Mouse (Mus musculus) olfactory bulb, adult 2 months (tissue): ENCODE measurements around the gene Fra10ac1. TPM values are rescaled to one million over a fixed set of nuclear protein-coding genes. Genes with fewer than 3 reads are reported as not detected.

Experiments used
- H3K27ac ChIP-seq: fragments of 200-500 bp; 2 replicates; pipeline ENCODE4 v1.5.1; 2012; ENCODE audit warnings: low read depth, low read length; ENCODE audit not compliant: insufficient read depth
- H3K4me1 ChIP-seq: fragments of 200-500 bp; 2 replicates; pipeline ENCODE4 v1.6.1; 2012; ENCODE audit warnings: low read length; ENCODE audit not compliant: control insufficient read depth, insufficient read depth
- H3K4me3 ChIP-seq: fragments of 200-500 bp; 2 replicates; pipeline ENCODE4 v1.5.1; 2012; ENCODE audit warnings: mild to moderate bottlenecking, low read depth, low read length, moderate library complexity; ENCODE audit not compliant: insufficient read depth
- CTCF ChIP-seq: fragments of 200-500 bp; IDR thresholded peaks from 2 replicates; pipeline ENCODE4 v1.5.1; 2012; ENCODE audit warnings: low read depth, mild to moderate bottlenecking, low read length, moderate library complexity; ENCODE audit not compliant: insufficient read depth
- POLR2A ChIP-seq: fragments of 200-500 bp; IDR thresholded peaks from 2 replicates; pipeline ENCODE4 v1.6.1; 2012; ENCODE audit warnings: mild to moderate bottlenecking, low read depth, low read length, moderate library complexity; ENCODE audit not compliant: insufficient read depth
- WGBS: fragments of 180-500 bp; shearing (Covaris S2); methylation state at CpG from one replicate; pipeline ENCODE4 v1.1.7; 2018; 5-methylcytosine and 5-hydroxymethylcytosine counted together
- polyA plus RNA-seq: library from polyadenylated mRNA; stranded (reverse); fragments of >200 nt; gene quantifications from 2 replicates; pipeline ENCODE4 v1.2.4, GENCODE M21; 2012; ENCODE audit warnings: low replicate concordance; ENCODE audit not compliant: missing spikeins, insufficient read depth, insufficient read length

Fra10ac1 gene
- polyA plus RNA-seq, 1 experiment: not detected

DNA sequence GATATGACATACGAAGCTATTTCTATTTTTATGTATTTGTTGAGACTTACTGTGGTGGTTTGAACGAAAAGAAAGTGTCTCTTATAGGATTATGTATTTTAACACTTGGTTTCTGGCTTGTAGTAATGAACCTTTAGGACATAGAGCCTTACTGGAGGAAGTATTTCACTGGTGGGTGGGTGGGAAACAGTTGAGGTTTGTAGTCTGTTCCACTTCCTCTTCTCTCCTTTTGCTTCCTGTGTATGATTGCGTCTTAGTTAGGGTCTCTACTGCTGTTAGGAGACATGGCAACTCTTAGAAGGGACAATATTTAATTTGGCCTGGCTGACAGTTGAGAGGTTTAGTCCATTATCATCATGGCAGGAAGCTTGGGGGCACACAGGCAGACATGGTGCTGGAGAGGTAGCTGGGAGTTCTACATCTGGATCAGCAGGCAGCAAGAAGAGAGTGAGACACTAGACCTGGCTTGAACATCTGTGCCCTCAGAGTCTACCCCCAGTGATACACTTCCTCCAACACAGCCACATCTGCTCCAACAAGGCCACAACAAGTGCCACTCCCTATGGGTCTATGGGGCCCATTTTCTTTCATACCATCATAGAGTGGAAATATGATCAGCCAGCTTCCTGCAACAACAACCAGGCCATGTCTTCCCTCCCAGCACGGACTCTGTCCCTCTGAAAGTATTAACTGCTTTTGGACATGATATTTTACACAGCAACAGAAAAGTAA, 80.2 kb downstream of the Fra10ac1 start:
- Histone ChIP-seq H3K4me3 (no peak overlapping the region), H3K27ac (no peak overlapping the region), H3K4me1 (no peaks in the 10 kb centered on the region)
- 79% methylated on average over 4 of the region's 4 CpGs for WGBS
- TF ChIP-seq POLR2A (no peak), CTCF (no peak)

Other genes with a start within 250 kb of the Fra10ac1 start
- not detected in 2 replicates for gene Myof, start 180.6 kb downstream of the Fra10ac1 start, polyA plus RNA-seq
- not detected in 2 replicates for gene Cep55, start 169.1 kb downstream of the Fra10ac1 start, polyA plus RNA-seq
- gene Ffar4, start 127.1 kb downstream of the Fra10ac1 start, polyA plus RNA-seq: not detected in 2 replicates
- not detected in 2 replicates for gene Rbp4, start 98.9 kb downstream of the Fra10ac1 start, polyA plus RNA-seq
- gene Pde6c, start 91.4 kb downstream of the Fra10ac1 start, polyA plus RNA-seq: not detected in 2 replicates
- gene Lgi1, start 40.4 kb upstream of the Fra10ac1 start, polyA plus RNA-seq: not detected in 2 replicates
- gene Slc35g1, start 171.8 kb upstream of the Fra10ac1 start, polyA plus RNA-seq: not detected in 2 replicates